Mouse (Mus musculus) Patski (cell line): Measurements from ENCODE around the gene Ppp2r5a. TPM values are rescaled to one million over a fixed set of nuclear protein-coding genes. Genes with fewer than 3 reads are reported as not detected.

Experiments
- ATAC-seq: fragments of 100-300 bp; one replicate; pipeline ENCODE4 v1.8.0; 2021
- CTCF ChIA-PET: fragments of 350-600 bp; sonication (Branson Sonifier 250); formaldehyde crosslinking; loops from one replicate; lab custom pipeline; 2022; ENCODE audit warnings: inconsistent platforms; lab: Charles Lee
- POLR2A ChIA-PET: fragments of 350-600 bp; sonication (Branson Sonifier 250); formaldehyde crosslinking; loops from one replicate; lab custom pipeline; 2022; ENCODE audit warnings: antibody characterized with exemption, inconsistent platforms; lab: Charles Lee
- DNase-seq: peaks from one replicate; pipeline ENCODE4 v3.0.0-alpha.2; 2011; ENCODE audit warnings: low read depth, low spot score
- H3K27me3 ChIP-seq: fragments of 371-371 bp; one replicate; pipeline ENCODE4 v1.5.1; 2021
- CTCF ChIP-seq: fragments of 100-300 bp; IDR thresholded peaks from one replicate; pipeline ENCODE4 v1.5.1; 2021
- in situ Hi-C: fragments of 300-500 bp; cut with MboI; formaldehyde crosslinking; loops from 3 replicates; pipeline ENCODE4 v1.11.1; 2018; ENCODE audit warnings: low pct_unique_long_range_greater_than_20kb, mixed read lengths
- polyA plus RNA-seq: library from polyadenylated mRNA; unstranded; gene quantifications from one replicate; pipeline ENCODE4 v1.2.3, GENCODE M21; 2021

Gene Ppp2r5a
- polyA plus RNA-seq, 1 experiment from 2014 or later, result 83.6 TPM

GRCm38 (mm10) chr1:191305610-191306009 lies 97.5 kb downstream of the Ppp2r5a start:
- no peak for DNase-seq
- ATAC-seq, result no peak
- in situ Hi-C loops, result no loop called here

GRCm38 (mm10) chr1:191304216-191304615 lies 98.9 kb downstream of the Ppp2r5a start:
- ATAC-seq, result no peak
- ChIA-PET CTCF (interaction anchor here (1.1 to 1.2 kb wide), 2 partner anchors 8 to 60 kb away, joined by 3 read pairs; no protein-coding TSS in a partner anchor), POLR2A (interaction anchor here (0.7 kb wide), 1 partner anchor 13 kb away, joined by 3 read pairs; no protein-coding TSS in a partner anchor)
- in situ Hi-C loops, result no loop called here
- no peaks in the 10 kb centered on the region for H3K27me3 ChIP-seq
- no peak for DNase-seq
- TF ChIP-seq CTCF, result no peak

More at GRCm38 (mm10) chr1:191305610-191306009, 97.5 kb downstream of the Ppp2r5a start:
- ChIA-PET POLR2A (no interaction called here), CTCF (interaction anchor here (0.7 to 1.3 kb wide), 3 partner anchors 22 to 165 kb away, joined by 3 to 4 read pairs (median 4); no protein-coding TSS in a partner anchor)
- H3K27me3 ChIP-seq, result no peaks in the 10 kb centered on the region
- no peak for TF ChIP-seq CTCF

- no peaks in the 10 kb centered on the region for H3K27me3 ChIP-seq
- ChIA-PET CTCF (interaction anchor here (1.1 to 1.2 kb wide), 2 partner anchors 9 to 60 kb away, joined by 3 read pairs; no protein-coding TSS in a partner anchor), POLR2A (interaction anchor here (0.7 kb wide), 1 partner anchor 12 kb away, joined by 3 read pairs; no protein-coding TSS in a partner anchor)
- in situ Hi-C loops, result no loop called here
- no peak for TF ChIP-seq CTCF
- no peak for ATAC-seq
- DNase-seq, result no peak
These were observed 99.3 kb downstream of the Ppp2r5a start for GRCm38 (mm10) chr1:191303736-191304135.

Other genes starting within 250 kb of the Ppp2r5a start
- 0.08 TPM for gene Fam71a, start 238.5 kb downstream of the Ppp2r5a start, polyA plus RNA-seq
- gene Atf3, start 185.2 kb downstream of the Ppp2r5a start, polyA plus RNA-seq, result 47.6 TPM
- 145 TPM for gene Nenf, start 85.1 kb downstream of the Ppp2r5a start, polyA plus RNA-seq
- gene Tmem206, start 77.4 kb downstream of the Ppp2r5a start, polyA plus RNA-seq, result 21.9 TPM
- 12.7 TPM for gene Dtl, start 172.3 kb upstream of the Ppp2r5a start, polyA plus RNA-seq
- gene Ints7, start 172.4 kb upstream of the Ppp2r5a start, polyA plus RNA-seq, result 25.7 TPM